Mouse (Mus musculus) forebrain, embryonic 14.5 days (tissue): ENCODE measurements around the gene Enox1. TPM values are rescaled to one million over a fixed set of nuclear protein-coding genes. Genes with fewer than 3 reads are reported as not detected.

Source experiments
- ATAC-seq: fragments of 200-750 bp; cut with Nextera tagmentation; 2 replicates; pipeline ENCODE4 v1.8.0; 2017; ENCODE audit warnings: mild to moderate bottlenecking, moderate library complexity
- DNase-seq: peaks from one replicate; pipeline ENCODE4 v3.0.0-alpha.2; 2015; ENCODE audit warnings: low spot score
- H3K27ac ChIP-seq: fragments of 300-500 bp; sonication (generic); 2 replicates; pipeline ENCODE4 v1.5.1; 2014; ENCODE audit warnings: low read depth, mild to moderate bottlenecking, control low read depth, low read length, moderate library complexity
- H3K27me3 ChIP-seq: fragments of 300-500 bp; sonication (generic); replicated peaks from 2 replicates; pipeline ENCODE4 v1.6.1; 2014; ENCODE audit warnings: low read length, control low read depth, mixed read lengths; ENCODE audit not compliant: control insufficient read depth, insufficient read depth
- H3K36me3 ChIP-seq: fragments of 300-500 bp; sonication (generic); 2 replicates; pipeline ENCODE4 v1.6.1; 2014; ENCODE audit warnings: low read length, control low read depth; ENCODE audit not compliant: control insufficient read depth, insufficient read depth
- H3K4me1 ChIP-seq: fragments of 300-500 bp; sonication (generic); 2 replicates; pipeline ENCODE4 v1.6.1; 2014; ENCODE audit warnings: antibody characterized with exemption, low read length, control low read depth; ENCODE audit not compliant: control insufficient read depth, insufficient read depth
- H3K4me2 ChIP-seq: fragments of 300-500 bp; sonication (generic); 2 replicates; pipeline ENCODE4 v1.6.1; 2014; ENCODE audit warnings: mild to moderate bottlenecking, control low read depth, low read length
- H3K4me3 ChIP-seq: fragments of 300-500 bp; sonication (generic); 2 replicates; pipeline ENCODE4 v1.5.1; 2014; ENCODE audit warnings: low read depth, low read length, control low read depth
- H3K9ac ChIP-seq: fragments of 300-500 bp; sonication (generic); 2 replicates; pipeline ENCODE4 v1.6.1; 2014; ENCODE audit warnings: mild to moderate bottlenecking, low read length, control low read depth, moderate library complexity
- H3K9me3 ChIP-seq: fragments of 300-500 bp; sonication (generic); replicated peaks from 2 replicates; pipeline ENCODE4 v1.6.1; 2016; ENCODE audit warnings: low read length, control low read depth, mixed read lengths; ENCODE audit not compliant: control insufficient read depth
- polyA plus RNA-seq: library from polyadenylated mRNA; unstranded; fragments of >200 nt; fragmentation: Nextera tagmentation; extraction: Ambion mirVana; gene quantifications from 2 replicates; pipeline ENCODE4 v1.2.1, GENCODE M21; 2014

Gene Enox1
- polyA plus RNA-seq, 1 experiment from 2014 or later: 28.0 TPM

DNA sequence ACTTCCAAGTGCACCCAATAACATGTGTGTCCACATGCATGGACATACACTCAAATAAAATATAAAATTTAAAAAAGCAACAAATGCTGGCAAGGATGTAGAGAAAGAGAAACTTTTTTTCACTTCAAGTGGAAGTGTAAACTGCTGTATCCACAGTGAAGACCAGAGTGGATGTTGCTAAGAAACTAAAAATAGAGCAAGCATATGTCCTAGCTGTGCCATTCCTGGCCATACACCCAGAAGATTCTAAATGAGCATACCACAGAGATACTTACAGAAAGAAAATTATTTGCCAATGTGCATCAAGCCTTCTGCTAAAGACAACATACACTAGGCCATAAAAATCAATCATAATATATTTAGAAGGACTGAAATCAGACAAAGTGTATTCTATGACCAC lies 592.4 kb downstream of the Enox1 start:
- no peak overlapping the region for H3K27ac ChIP-seq
- no peaks in the 10 kb centered on the region for H3K27me3 ChIP-seq
- H3K9me3 ChIP-seq: no peaks in the 10 kb centered on the region; the same call in 1 of the 2 replicates
- H3K9ac ChIP-seq: no peak overlapping the region
- no peak for DNase-seq
- H3K4me2 ChIP-seq: no peak overlapping the region
- H3K36me3 ChIP-seq: no peaks in the 10 kb centered on the region
- no peak overlapping the region for H3K4me3 ChIP-seq
- no peaks in the 10 kb centered on the region for H3K4me1 ChIP-seq
- ATAC-seq: no peak

Other genes with a start within 250 kb of the Enox1 start
- gene Ccdc122, start 120.0 kb upstream of the Enox1 start, polyA plus RNA-seq: 0.64 and 0.90 TPM in 2 replicates
- 1.6 TPM in 2 replicates for gene Lacc1, start 119.9 kb upstream of the Enox1 start, polyA plus RNA-seq